Mouse (Mus musculus) regulatory T cell (primary cell): ENCODE measurements around the gene Map3k3.
"Not testable (repeated sequence)": the region's sequence is repeated elsewhere in the genome, so short reads cannot be mapped to it uniquely, and the experiment has no call there.

Experiments used
- in situ Hi-C: fragments of 300-600 bp; cut with MboI, MseI; formaldehyde crosslinking; loops from one replicate; pipeline ENCODE4 v1.15.1; 2025; ENCODE audit warnings: high pct_unique_total_duplicates

The Map3k3 gene

DNA sequence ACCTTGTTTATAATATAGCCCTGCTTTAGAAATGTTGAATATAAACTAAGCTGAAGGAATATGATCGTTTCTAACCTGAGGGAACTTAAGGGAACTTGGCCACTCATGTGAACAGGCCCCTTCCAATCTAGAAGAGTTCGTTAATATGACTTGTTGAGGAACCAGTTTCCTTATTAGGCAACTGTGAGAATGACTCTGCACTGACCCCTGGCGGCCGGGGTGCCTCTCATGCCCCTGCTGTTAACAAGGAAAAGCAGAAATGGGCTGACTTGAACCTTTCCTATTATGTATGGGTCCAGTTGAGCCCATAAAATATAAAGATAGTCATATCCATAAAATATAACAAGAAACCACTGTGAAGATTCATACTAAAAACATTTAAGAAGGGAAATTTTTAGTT lies 8.1 kb upstream of the Map3k3 start:
- in situ Hi-C loops: no loop called here

DNA sequence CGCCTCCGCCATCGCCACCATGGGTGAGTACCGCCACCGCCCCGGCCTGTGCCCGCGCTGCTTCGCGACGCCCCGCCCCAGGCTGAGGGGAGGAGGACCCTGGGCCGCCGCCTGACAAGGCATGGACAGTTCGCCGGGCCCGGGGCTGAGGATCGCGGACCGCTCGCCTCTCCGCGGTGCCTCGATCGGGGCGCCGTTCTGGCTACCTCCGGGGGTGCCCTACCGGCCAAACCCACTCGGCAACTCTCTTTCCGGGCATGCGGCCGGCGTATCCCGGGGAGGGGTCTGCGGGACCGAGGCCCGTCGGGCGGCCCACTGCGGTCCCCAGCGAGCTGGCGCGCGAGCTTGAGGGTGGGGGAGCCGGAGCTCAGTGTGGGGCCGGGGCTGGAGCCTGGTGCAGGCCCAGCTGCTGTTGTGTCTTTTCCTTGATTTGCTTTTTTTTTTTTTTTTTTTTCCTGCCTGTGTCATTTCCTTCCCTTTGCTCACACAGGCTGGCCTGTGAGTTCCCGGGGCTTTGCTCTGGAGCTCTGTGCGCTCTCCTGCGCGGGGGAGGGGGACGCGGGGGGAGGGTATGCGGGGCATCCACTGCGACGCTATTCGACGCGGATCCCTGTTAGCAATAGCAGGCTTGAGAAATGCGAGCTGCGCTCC lies 623 bp downstream of the Map3k3 start:
- in situ Hi-C loops: no loop called here

DNA sequence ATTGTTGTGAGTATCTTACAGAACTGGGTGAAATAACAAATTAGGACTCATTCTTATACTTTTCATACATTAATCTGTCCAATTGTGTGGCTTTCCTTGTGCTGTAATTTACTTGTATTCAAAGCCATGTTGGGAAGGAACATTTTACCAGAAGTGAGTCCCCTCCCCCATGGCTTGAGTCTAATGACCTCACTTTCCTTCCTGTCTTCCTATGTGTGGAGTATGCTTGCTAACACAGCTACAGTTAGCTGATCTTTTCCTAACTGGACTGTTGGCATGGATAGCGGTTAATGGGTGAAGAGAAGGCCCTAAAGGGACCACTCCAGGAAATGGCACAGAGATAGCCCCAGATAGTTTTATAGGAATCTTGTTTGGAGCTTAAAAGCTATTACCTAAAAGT lies 13.8 kb downstream of the Map3k3 start:
- in situ Hi-C loops: no loop called here

DNA sequence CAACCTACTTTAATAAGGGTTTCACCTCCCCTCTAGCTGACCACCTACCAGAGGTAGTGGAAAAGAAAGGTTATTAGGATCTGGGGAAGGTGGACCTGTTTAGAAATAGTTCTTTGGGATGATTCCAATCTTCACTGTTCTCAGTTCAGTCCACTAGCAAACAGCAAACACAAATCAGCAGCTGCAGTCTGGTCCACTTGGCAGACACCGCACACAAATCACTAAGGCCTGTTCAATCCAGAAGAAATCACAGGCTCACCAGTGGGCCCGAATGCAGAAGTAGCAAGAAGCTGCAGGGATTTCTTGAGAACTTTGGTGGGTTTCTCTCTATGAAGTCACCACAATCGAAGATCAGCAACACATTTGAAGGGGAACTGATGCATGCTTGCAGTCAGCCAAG lies 18.5 kb downstream of the Map3k3 start:
- in situ Hi-C loops: no loop called here

DNA sequence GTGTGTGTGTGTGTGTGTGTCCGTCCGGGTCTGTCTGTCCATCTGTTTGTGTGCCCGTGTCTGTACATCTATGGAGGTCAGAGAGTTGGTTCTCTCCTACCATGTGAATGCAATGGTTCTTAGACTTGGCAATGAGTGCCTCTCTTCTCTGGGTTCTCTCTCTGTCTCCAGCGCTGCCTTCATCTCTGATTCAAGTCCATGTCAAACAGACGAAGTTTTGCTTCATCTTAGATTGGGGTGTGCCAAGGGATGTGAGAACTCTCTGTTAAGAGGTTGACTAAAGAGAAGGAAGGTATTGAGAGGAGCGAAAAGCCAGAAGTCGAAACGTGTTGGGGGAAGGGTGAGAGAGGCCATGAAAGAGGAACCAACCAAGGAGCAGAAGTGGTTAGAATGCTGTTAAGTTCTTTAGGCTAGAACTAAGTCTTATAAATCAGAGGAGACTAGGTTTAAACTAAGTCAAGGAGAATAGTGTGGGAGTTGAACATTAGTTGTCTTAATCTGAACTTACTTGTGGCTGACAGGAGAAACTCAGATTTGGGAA lies 21.7 kb downstream of the Map3k3 start:
- in situ Hi-C loops: no loop called here

DNA sequence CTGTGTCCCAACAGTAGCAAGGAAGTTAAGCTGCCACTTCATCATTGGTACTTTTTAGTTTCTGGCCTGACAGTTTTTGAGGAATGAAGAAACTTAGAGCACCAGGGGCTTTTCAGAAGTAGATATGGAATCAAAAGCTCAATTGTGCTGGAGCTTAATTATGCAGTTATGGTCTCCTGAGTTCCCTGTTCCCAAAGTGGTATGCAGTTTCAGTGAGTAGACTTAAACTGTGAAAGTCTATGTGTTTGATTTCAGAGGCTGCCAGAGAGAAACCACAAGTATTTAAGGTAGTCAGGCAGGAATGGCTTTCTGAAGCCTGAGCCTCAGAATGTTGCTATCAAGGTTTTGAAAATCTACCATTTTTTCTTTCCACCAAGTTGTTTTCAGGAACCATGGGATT lies 27.3 kb downstream of the Map3k3 start:
- in situ Hi-C loops: no loop called here

DNA sequence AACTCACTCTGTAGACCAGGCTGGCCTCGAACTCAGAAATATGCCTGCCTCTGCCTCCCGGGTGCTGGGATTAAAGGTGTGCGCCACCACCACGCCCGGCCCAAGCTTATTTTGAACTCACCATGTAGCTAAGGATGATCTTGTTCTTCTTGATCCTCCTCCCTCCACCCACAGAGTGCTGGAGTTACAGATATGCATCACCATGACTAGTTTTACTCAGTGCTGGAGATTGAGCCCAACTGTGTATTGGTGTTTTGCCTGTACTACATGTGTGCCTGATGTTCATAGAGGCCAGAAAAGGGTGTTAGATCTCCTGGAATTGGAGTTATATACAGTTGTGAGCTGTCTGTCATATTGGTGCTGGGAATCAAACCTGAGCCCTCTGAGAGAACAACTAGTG lies 37.8 kb downstream of the Map3k3 start:
- in situ Hi-C loops: no loop called here

DNA sequence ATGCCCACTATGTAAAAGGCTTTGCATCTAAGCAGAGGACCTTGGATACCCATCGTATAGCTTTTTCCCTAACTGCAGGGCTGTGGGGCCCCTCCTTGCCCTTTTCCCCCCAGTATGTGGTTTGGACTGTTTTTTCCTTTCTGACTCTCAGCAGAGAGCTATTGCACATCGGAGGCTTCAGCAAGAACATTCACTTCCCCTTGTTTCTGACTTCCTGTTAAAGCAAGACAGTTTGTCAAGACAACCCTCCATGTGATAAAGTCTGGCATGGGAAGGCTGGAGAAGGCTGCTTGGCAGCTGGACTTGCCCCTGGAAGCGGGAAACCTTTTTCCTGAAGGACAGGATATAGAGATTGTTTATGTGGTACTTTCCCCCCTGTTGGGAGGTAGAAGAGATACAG lies 38.3 kb downstream of the Map3k3 start:
- in situ Hi-C loops: no loop called here

DNA sequence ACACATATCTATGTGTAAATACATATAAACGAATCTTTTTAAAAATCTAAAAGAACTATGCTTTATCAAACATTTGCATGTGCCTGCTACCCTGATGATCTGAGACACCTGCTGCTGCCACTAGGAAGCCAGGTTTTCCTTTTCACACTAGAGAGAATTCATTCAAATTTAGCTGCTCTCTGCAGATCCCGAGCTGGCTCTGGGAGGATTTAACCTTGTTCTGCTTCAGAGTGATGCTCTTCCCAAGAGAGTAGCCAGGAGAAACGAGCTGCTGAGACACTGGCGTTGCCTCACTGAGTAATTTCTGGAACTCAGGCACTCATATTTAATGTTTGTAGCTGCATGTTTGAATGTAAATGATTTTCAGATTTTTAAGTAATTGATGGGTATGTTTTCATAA lies 40.4 kb downstream of the Map3k3 start:
- in situ Hi-C loops: no loop called here

DNA sequence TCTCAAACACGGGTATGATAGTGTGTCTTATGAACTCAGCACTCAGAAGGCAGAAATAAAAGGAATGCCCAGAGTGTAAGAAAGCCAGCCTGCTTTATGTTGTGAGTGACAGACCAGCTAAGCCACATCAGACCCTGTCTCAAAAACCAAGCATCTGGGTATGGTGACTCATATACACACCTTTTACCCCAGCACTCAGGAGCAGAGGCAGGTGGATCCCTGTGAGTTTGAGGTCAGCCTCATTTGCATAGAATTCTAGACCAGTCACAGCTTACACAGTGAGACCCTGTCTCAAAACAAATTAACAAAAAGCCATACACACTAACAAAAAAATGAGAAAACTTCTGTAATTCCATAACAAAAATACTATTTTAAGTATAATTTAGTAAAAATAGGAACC lies 41.4 kb downstream of the Map3k3 start:
- in situ Hi-C loops: no loop called here

DNA sequence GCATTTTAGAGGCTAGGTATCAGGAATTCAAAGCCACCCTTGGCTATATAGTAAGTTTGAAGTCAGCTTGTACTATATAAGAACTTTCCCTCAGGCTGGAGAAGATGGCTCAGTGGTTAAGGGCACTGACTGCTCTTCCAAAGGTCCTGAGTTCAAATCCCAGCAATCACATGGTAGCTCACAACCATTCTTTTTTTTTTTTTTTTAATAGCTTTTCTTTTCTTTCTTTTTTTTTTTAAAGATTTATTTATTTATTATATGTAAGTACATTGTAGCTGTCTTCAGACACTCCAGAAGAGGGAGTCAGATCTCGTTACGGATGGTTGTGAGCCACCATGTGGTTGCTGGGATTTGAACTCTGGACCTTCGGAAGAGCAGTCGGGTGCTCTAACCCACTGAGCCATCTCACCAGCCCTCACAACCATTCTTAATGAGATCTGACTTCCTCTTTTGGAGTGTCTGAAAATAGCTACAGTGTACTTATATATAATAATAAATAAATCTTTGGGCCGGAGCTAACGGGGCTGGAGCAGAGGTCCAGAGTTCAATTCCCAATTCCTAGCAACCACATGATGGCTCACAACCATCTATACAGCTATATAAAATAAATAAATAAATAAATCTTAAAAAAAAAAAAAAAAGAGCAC lies 42.4 kb downstream of the Map3k3 start:
- in situ Hi-C loops: not testable (repeated sequence)

DNA sequence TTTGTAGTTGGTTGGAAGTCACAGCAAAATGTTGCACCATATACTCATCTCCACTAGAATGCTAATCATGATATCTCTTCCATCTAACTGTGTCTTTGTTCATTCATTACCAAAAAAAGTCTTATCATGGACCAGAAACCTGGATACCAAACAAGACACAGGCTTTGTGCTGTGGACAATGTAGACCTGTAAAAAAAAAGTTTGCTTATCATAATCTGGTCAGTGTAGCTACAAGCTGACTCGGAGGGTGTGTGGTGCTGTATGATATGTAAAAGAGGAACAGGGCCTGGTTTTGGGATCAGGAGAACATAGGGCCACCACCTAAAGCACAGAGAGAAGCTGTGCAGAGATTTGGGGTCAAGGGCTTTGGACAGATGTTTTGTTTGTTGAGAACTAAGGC lies 45.1 kb downstream of the Map3k3 start:
- in situ Hi-C loops: no loop called here

DNA sequence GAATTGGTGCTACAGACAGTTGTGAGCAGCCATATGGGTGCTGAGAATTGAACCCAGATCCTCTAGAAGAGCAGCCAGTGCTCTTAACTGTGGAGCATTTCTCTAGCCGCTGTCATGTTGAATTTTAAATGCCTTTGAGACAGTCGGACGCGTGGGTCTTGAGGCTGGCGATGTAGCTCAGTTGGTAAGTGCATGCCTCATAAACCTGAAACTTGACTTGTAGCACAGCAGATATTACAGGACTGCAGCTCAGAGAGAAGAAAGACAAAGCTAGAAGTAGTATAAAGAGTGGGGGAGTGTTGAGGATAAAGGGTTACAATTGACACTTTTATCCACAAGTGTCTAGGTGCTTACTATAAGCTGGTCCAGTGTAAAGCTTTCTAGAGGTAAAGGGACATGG lies 48.1 kb downstream of the Map3k3 start:
- in situ Hi-C loops: no loop called here

DNA sequence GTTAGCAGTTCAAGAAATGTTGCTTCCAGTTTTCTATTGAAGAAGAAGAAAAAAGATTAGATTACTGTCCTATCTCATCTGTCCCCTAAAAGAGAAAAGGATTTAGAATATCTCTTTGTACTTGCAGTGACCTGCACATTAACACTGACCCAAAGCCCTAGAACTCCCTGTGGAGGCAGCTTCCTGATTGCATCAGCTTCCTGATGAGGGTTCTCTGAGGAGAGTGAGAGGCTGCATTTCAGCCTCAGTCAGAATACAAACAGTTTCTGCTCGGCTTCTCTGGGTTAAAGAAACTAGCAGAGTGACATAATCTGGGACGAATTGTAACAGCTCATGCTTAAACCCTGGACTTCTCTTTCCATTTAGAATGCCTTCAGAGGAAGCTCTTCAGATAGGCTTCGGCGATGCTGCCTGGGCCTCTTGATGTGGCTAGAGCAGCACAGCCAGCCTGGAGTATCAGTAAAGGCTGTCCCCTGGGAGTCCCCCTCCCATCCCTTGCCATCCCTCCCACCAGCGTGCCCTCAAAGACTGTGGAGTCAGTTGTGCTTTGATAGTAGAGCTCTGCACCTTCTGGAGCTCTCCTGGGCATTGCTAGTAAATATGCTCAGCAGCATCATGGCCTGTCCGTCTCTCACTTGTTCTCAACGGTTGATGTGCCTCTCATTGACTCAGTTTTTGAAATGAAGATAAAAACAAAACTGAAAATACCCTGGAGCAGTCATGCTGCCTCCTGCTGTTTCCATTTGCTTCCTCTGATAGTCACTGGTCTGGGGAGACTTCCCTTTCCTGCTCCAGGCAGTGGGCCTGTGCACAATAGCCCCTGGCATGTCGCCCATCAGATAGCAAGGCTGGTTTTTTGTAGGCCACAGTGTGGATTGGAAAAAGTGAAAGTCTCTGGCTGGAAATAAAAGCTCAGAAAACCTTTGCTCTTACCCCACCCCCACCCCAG lies 50.4 kb downstream of the Map3k3 start:
- in situ Hi-C loops: no loop called here

DNA sequence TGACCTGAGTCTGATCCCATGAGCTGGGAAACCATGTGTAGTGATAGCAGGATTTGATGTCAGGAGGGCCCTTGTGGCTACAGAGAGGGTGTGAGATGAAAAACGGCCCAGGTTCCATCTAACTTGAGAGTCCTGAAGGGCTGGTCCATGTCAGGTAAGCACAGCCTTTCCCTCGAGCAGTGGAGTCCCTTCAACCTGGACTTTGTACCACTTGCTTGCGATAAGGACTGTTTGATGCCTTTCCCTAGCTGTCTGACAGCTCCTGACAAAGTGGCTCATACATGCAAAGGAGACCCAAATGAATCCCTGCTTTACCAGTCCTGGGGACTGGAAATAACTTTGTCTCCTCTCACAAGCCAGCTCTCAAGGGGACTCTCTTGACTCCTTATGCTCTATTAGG lies 66.8 kb downstream of the Map3k3 start:
- in situ Hi-C loops: no loop called here

DNA sequence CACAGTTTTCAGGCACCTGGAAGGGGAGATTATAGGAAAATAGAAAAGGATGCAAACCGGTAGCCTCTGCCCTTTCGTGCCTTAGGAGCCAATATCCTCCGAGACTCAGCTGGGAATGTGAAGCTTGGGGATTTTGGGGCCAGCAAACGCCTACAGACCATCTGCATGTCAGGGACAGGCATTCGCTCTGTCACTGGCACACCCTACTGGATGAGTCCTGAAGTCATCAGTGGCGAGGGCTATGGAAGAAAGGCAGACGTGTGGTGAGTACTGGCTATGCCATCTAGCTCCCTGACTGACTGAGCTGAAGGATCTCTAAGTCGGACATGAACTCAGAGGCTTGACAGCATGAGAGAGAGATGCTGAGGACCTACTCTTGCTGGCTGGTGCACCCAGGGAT lies 67.7 kb downstream of the Map3k3 start:
- in situ Hi-C loops: no loop called here

DNA sequence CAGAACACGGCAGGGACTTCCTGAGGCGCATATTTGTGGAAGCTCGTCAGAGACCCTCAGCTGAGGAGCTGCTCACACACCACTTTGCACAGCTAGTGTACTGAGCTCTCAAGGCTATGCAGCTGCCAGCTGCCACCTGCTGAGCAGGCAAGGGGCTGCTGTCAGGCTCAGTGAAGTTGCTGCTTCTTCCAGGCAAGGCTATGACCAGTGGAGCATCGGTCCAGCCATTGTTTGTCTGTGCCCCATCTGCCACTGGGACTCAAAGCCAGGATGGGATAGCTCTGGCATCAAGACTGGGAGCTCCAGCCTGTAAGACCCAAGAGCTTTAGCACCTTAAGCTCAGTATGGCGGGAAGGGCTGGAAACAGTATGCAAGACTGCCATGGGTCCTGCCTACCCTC lies 69.7 kb downstream of the Map3k3 start:
- in situ Hi-C loops: no loop called here

DNA sequence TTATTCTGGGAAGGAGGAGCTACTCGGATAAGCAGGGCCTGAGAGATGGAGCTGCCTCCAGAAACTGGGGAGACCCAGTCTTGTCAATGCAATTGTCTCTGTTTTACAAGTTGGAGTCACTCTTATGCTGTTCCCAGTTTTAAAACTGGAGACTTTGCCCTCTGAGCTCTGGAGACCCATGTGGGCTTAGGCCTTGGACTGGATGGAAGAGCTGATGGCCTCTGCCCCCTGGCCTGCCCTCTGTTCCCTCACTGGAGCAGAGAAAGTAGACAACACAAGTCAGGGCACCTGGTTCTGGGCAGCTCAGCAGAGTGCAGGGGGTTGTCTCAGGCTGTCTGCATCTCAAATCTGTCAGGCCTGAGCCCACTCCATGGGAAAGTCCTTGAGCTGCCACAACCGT lies 70.4 kb downstream of the Map3k3 start:
- in situ Hi-C loops: no loop called here

DNA sequence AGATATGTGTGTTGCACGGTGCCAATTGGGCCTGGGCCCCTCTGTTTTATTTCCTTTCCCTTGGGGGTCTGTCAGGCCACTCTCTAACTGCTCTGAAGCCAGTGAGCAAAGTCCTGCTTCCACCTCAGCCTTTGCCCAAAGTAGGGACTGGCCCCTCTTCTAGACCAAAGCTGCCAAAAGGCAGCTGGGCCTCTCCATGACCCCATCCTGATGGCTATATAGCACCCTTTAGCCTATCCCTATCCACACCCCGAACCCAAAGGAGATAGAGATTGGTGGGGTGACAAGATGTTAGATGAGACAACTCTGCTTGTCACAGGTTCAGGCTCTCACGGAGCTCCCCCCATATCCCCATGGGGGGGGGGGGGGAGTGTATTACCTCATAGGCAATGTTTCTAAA lies 71.3 kb downstream of the Map3k3 start:
- in situ Hi-C loops: no loop called here

DNA sequence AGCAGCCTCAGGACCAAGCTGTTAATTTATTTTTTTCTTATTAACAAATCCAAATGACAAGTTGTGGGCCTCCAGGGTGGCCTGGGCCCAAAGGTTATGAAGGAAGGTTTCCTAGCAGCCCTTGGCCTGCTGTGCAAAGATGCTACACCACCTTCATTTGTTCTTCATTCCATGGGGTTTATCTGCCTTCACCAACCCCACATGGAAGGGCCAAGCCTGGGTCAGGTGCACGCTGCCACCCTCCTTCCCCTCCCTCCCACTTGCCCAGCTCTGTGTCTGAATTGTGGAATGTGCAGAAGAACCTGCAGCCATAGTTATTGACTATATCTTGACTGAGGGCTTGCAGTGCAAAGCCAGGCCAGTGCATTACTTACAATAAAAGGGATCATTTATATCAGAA lies 71.8 kb downstream of the Map3k3 start:
- in situ Hi-C loops: no loop called here

DNA sequence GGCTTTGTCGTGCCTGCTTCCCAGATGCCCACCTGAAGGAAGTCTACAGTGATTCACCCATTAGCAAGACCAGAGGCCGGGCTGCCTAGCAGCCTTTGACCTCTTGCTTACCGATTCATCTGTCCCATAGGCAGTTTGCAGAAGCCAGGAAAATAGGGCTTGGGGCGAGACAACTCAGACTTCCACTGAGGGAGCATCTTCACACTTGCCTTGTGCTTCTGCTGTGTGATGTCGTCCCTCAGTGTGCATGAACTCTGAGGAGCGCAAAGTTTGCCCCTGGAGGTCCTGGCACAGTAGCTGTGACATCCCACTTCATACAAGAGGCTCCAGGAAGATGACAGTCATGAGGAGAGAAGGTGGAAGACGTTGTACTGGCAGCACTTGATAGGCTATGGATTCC lies 72.7 kb downstream of the Map3k3 start:
- in situ Hi-C loops: no loop called here

DNA sequence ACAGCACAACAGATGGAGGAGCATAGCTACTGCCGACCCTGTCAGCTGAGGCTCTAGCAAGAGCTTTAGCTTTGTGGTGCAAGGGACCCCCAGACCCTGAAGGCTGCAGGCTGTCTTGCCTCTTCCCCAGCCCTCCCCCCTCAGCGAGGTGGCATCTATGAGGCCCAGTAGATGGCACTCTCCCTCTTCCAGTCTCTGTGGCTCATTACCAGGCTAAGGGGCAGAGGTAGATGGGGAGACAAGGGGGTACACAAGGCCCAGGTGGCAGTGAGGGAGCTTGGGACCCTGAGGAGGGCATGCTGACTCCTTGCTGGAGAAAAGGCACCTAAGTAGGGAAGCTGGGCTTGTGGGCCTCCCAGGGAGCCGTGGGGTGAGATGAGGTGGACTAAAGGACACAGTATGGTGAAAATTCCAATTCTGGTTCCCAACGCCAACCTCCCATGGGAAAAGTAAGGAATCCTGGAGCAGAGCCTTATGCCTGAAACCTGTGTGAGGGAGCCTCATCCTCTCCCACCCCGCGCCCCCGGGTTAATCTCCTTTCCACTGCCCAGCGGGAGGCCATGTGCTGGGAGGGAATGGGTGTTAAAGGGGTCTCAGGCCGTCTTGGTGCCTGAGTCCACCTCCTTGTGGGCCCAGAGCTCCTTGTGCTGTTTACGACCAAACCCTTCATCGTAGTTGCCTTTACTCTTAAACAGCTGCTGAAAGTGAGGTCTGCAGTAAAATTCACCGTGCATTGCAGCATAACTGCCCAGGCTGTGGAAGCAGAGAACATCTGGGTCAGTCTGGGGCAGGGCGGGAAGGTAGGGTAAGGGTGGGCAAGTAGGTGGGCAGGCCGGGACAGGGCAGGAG lies 73.9 kb downstream of the Map3k3 start:
- in situ Hi-C loops: no loop called here
